Mouse (Mus musculus) limb, embryonic 12.5 days (tissue): ENCODE data around the gene Mrpl23. TPM values are rescaled to one million over a fixed set of nuclear protein-coding genes. Genes with fewer than 3 reads are reported as not detected.

ENCODE experiments used
- ATAC-seq: fragments of 200-750 bp; cut with Nextera tagmentation; 2 replicates; pipeline ENCODE4 v1.8.0; 2017; ENCODE audit warnings: low read depth, moderate TSS enrichment; ENCODE audit not compliant: insufficient number of reproducible peaks, insufficient read depth, low FRiP score, low TSS enrichment
- H3K27ac ChIP-seq: fragments of 300-500 bp; sonication (generic); 2 replicates; pipeline ENCODE4 v1.5.1; 2016; ENCODE audit warnings: mild to moderate bottlenecking, moderate library complexity
- H3K27me3 ChIP-seq: fragments of 300-500 bp; sonication (generic); 2 replicates; pipeline ENCODE4 v1.6.1; 2016; ENCODE audit warnings: mild to moderate bottlenecking, moderate library complexity
- H3K36me3 ChIP-seq: fragments of 300-500 bp; sonication (generic); 2 replicates; pipeline ENCODE4 v1.6.1; 2016; ENCODE audit warnings: mild to moderate bottlenecking, moderate library complexity
- H3K4me1 ChIP-seq: fragments of 300-500 bp; sonication (generic); replicated peaks from 2 replicates; pipeline ENCODE4 v1.6.1; 2016
- H3K4me2 ChIP-seq: fragments of 300-500 bp; sonication (generic); 2 replicates; pipeline ENCODE4 v1.6.1; 2016; ENCODE audit warnings: mild to moderate bottlenecking, moderate library complexity
- H3K4me3 ChIP-seq: fragments of 300-500 bp; sonication (generic); replicated peaks from 2 replicates; pipeline ENCODE4 v1.5.1; 2016; ENCODE audit warnings: mild to moderate bottlenecking
- H3K9ac ChIP-seq: fragments of 300-500 bp; sonication (generic); replicated peaks from 2 replicates; pipeline ENCODE4 v1.6.1; 2016; ENCODE audit warnings: mild to moderate bottlenecking, moderate library complexity
- H3K9me3 ChIP-seq: fragments of 300-500 bp; sonication (generic); 2 replicates; pipeline ENCODE4 v1.6.1; 2016; ENCODE audit warnings: mild to moderate bottlenecking, moderate library complexity
- WGBS: fragments of 180-500 bp; shearing (Covaris S2); methylation state at CpG from one replicate; pipeline ENCODE4 v1.1.7; 2016; 5-methylcytosine and 5-hydroxymethylcytosine counted together
- polyA plus RNA-seq: library from polyadenylated mRNA; unstranded; fragments of >200 nt; fragmentation: Nextera tagmentation; extraction: Ambion mirVana; gene quantifications from 2 replicates; pipeline ENCODE4 v1.2.1, GENCODE M21; 2016

The Mrpl23 gene
- polyA plus RNA-seq, 1 experiment from 2014 or later, result 29.4 TPM

DNA sequence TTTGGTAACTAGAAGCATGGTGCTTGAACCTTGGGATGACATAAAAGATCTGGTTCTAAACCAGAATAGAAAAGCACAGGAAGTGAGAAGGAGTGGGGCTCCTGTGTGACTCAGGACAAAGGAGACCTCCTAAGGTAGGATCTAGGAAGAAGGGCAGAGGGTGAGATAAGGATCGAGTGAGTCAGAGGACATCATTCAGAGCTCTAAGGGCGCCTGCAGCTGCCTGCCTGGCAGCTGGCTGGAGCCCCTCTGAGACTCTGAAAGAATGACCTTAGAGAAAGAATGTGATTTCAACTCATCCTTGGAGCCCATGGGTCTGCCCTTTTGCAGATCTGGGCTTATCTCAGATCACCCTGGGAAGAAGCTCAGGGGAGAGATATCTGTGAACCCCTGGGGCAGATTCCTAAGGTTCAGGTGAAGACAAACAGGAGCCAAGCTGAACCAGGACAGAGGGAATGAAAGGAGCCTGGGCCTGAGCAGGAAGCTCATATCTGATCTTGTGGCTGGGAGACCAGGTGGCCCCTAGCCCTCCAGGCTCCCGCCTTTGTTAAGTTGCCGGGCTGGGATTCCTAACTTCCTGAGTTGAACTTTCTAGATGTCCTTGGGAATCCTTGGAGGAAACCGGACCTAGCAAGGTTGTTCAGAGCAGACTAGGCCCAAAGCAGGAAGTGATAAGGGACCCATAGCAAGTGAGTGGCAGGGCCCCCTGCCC is 33.3 kb upstream of the Mrpl23 start:
- H3K4me2 ChIP-seq, result no peak overlapping the region
- peak overlapping the region; percentile 24; the same call in 1 of the 2 replicates for H3K27ac ChIP-seq
- H3K36me3 ChIP-seq, result no peaks in the 10 kb centered on the region
- H3K9ac ChIP-seq, result no peak overlapping the region
- H3K9me3 ChIP-seq, result no peaks in the 10 kb centered on the region
- H3K4me3 ChIP-seq, result no peak overlapping the region
- 62% methylated on average over 5 of the region's 5 CpGs for WGBS
- no peaks in the 10 kb centered on the region for H3K27me3 ChIP-seq
- H3K4me1 ChIP-seq, result no peaks in the 10 kb centered on the region
- ATAC-seq, result no peak

DNA sequence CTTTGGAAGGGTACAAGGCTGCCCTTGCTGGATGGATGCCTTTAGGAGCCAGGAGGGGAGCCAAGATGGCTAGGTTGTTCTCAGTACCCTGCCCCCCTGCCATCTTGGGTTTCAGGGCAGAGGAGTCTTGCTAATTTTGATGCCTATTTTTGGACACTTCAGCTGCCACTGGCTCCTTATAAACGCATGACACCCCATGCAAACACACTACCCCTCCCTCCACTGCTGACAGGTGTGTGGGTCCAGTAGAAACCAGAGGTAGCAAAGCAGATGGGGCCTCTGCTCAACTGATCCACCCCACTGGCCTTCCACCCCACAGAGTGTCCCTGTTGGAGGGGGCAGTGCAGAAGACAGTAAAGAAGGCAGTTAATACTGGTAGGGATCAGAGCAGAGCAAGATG is 32.5 kb upstream of the Mrpl23 start:
- H3K4me2 ChIP-seq, result no peak overlapping the region
- H3K27me3 ChIP-seq, result no peaks in the 10 kb centered on the region
- ATAC-seq, result no peak
- WGBS, result 84% methylated on average over 1 of the region's 1 CpGs
- no peaks in the 10 kb centered on the region for H3K9me3 ChIP-seq
- no peaks in the 10 kb centered on the region for H3K36me3 ChIP-seq
- H3K9ac ChIP-seq, result no peak overlapping the region
- H3K4me1 ChIP-seq, result peaks cover 2% of the 10 kb centered on the region; the same call in 1 of the 2 replicates
- H3K4me3 ChIP-seq, result no peak overlapping the region
- peak overlapping the region; percentile 24; the same call in 1 of the 2 replicates for H3K27ac ChIP-seq

DNA sequence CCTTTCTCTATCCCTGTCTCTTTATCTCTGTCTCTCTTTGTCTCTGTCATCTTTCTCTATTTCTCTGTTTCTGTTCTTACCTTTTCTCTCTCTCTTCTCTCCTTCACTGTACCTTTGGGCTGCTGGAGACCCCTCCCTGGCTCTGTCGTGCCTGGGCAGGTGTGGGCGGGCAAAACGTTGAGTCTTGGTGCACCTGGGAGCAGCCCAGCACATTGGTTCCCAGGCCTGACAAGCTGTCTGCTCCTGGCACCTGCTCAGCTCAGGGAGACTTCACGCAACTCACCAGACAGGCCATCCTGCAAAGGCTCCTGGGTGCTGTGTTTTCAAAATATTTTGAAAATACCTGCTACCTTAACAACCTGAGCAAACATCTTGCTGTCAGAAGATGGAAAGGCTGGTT is 29.3 kb upstream of the Mrpl23 start:
- no peak for ATAC-seq
- Histone ChIP-seq H3K4me3 (no peak overlapping the region), H3K4me2 (no peak overlapping the region), H3K36me3 (no peaks in the 10 kb centered on the region), H3K4me1 (peaks cover 29% of the 10 kb centered on the region), H3K9me3 (no peaks in the 10 kb centered on the region), H3K9ac (no peak overlapping the region), H3K27ac (no peak overlapping the region), H3K27me3 (no peaks in the 10 kb centered on the region)
- 84% methylated on average over 4 of the region's 4 CpGs for WGBS

DNA sequence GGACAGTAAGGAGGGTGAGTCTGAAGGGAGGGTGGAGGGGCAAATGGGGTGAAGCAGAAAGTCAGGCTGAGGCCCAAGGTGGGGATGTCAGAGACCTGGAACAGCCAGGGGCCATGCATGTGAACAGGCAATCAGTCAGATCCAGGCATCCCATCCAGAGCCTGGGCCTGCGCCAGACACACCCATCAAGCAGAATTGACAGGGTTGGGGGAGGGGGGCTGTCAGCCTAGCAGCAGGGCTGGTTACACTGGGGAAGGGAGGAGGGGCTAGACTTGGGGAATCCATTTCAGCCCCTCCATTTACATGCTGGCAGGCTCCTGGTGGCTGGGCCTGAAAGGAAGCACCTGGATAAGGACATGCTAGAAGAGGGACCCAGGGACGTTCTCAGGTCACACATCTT is 26.5 kb upstream of the Mrpl23 start:
- Histone ChIP-seq H3K9me3 (no peaks in the 10 kb centered on the region), H3K4me2 (no peak overlapping the region; the same call in 1 of the 2 replicates), H3K36me3 (no peaks in the 10 kb centered on the region), H3K9ac (no peak overlapping the region), H3K27me3 (no peaks in the 10 kb centered on the region), H3K4me3 (no peak overlapping the region), H3K27ac (peak overlapping the region; percentile 62), H3K4me1 (peaks cover 45% of the 10 kb centered on the region)
- ATAC-seq, result peak; percentile 28; the same call in 1 of the 2 replicates
- WGBS, result 17% methylated on average over 2 of the region's 2 CpGs

DNA sequence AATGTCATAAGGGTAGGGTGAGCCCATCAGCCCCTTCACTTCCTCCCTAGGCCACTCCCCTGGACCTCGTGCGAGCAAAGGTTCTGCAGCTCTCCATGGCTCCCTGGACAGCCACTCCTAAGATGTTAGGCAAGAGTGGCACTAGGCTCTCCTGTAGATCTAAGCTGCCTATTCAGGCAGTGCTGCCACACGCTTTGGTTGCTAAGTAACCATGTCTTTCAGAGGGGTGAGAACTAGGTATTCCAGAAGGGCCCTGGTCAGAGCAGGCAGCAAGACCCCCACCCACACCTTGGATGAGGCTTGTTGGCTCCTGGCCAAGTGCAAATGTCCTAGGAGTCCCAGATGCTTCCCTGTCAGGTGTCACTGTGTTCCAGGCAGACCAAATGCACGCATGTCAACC is 26.0 kb upstream of the Mrpl23 start:
- no peaks in the 10 kb centered on the region for H3K27me3 ChIP-seq
- no peaks in the 10 kb centered on the region for H3K9me3 ChIP-seq
- peak overlapping the region; percentile 62 for H3K27ac ChIP-seq
- H3K36me3 ChIP-seq, result no peaks in the 10 kb centered on the region
- no peak overlapping the region for H3K4me3 ChIP-seq
- no peak for ATAC-seq
- peaks cover 49% of the 10 kb centered on the region for H3K4me1 ChIP-seq
- no peak overlapping the region for H3K9ac ChIP-seq
- 51% methylated on average over 4 of the region's 4 CpGs for WGBS
- H3K4me2 ChIP-seq, result no peak overlapping the region

DNA sequence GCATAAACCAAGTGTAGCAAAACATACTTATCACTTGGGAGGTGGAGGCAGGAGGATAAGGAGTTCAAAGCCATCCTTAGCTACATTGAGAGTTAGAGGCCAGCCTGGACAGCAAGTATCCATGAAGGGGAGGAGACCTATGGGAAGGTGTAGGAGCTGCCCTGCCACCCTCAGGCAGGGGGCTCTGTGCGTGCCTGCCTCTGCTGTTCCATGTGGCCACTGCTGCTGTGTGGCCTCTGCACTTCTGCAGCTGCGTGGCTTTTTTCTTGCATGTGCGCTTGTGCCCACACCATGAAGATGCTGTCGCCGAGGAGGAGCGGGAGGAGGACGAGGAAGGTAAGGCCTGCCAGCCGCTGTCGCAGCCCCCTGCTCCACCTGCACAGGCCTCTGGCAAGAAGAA is 25.0 kb upstream of the Mrpl23 start:
- H3K27ac ChIP-seq, result no peak overlapping the region
- no peak overlapping the region for H3K9ac ChIP-seq
- H3K36me3 ChIP-seq, result no peaks in the 10 kb centered on the region
- H3K27me3 ChIP-seq, result no peaks in the 10 kb centered on the region
- H3K4me3 ChIP-seq, result no peak overlapping the region
- ATAC-seq, result no peak
- no peaks in the 10 kb centered on the region for H3K9me3 ChIP-seq
- 94% methylated on average over 9 of the region's 9 CpGs for WGBS
- no peak overlapping the region for H3K4me2 ChIP-seq
- peaks cover 49% of the 10 kb centered on the region for H3K4me1 ChIP-seq

DNA sequence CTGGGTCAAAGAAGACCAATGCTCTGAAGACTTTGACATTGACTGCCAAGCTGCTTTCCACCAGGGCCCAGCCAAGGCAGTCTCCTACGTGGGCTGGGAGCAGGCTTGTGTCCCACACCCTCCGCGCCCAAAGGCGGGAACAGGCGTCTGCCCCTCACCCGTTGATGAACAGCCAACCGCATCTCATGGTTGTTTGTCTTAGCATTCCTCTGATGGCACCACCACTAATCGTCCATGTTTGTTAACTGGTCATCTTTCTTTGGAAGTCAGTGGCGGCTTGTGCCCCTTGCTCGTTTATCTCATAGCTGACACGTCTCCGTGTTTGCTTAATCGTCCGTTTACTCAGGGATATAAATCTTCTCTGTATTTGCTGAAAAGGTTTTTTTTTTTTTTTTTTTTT is 23.0 kb upstream of the Mrpl23 start:
- 15% methylated on average over 14 of the region's 14 CpGs for WGBS
- no peak overlapping the region for H3K4me3 ChIP-seq
- no peak for ATAC-seq

DNA sequence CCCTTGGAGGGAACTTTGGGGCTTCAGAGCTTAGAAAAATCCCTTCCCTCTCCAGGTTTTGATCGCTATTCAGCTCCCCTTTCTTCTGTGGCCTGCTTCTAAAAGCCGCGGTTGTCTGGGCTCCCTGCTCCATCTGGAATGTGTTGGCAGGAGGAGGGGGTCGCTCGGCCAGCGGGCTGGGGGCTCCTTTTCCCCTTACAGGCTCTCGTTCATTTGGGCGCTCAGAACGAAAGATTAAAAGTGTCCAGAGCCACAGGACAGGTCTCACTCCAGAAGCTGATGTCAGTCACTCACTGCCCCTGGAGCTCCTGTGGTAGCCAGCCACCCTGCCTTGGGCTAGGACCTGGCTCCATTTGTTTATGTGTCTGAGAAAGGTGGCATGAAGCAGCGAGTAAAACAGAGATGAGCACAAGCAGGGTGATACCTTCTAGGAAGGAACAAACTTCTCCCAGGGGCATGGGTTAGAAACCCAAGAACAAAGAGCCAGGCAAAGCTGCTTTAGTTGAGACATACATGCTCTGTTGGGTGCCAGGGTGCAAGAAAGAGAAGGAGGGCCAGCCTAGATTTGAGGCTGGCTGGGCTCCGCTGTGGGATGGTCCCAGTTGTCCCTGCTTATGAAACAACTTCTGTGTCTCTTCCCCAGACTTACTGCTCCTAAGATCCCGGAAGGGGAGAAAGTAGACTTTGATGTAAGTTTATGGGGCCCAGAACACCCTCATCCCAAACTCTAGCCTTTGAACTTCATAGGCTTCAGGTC is 22.3 kb upstream of the Mrpl23 start:
- Histone ChIP-seq H3K27me3 (no peaks in the 10 kb centered on the region), H3K4me1 (peaks cover 47% of the 10 kb centered on the region), H3K36me3 (no peaks in the 10 kb centered on the region), H3K4me3 (no peak overlapping the region), H3K4me2 (no peak overlapping the region; the same call in 1 of the 2 replicates), H3K27ac (peak overlapping the region; percentile 98), H3K9me3 (no peaks in the 10 kb centered on the region), H3K9ac (no peak overlapping the region)
- 12% methylated on average over 12 of the region's 12 CpGs for WGBS
- no peak for ATAC-seq

More for the DNA sequence above, 23.0 kb upstream of the Mrpl23 start:
- H3K27ac ChIP-seq, result peak overlapping the region; percentile 98
- peak overlapping the region; percentile 17; the same call in 1 of the 2 replicates for H3K4me2 ChIP-seq
- H3K27me3 ChIP-seq, result no peaks in the 10 kb centered on the region
- no peak overlapping the region for H3K9ac ChIP-seq
- no peaks in the 10 kb centered on the region for H3K9me3 ChIP-seq
- no peaks in the 10 kb centered on the region for H3K36me3 ChIP-seq
- H3K4me1 ChIP-seq, result peaks cover 49% of the 10 kb centered on the region

DNA sequence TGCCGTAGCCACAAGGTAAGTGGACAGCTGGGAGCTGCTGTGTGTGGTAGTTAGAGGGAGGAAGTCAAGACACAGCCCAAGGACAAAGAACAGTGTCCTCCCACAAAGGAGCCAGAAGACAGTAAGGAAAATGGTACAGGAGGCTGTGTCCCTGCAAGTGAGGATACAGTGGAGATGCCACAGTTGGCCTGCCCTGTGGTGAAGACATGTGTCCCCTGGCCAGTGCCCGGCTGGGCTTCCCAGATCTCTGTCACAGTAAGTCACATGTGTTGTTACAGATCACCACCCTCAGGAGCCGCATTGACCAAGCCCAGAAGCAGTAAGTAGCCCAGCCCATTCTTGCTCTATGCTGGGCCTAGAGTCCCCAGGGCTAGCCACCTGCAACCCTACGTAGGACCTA is 18.4 kb upstream of the Mrpl23 start:
- no peak overlapping the region for H3K4me3 ChIP-seq
- no peak overlapping the region for H3K9ac ChIP-seq
- no peaks in the 10 kb centered on the region for H3K9me3 ChIP-seq
- no peaks in the 10 kb centered on the region for H3K27me3 ChIP-seq
- 82% methylated on average over 4 of the region's 4 CpGs for WGBS
- no peak for ATAC-seq
- H3K36me3 ChIP-seq, result no peaks in the 10 kb centered on the region
- H3K4me1 ChIP-seq, result peaks cover 42% of the 10 kb centered on the region
- H3K27ac ChIP-seq, result peak overlapping the region; percentile 35; the same call in 1 of the 2 replicates
- H3K4me2 ChIP-seq, result no peak overlapping the region

DNA sequence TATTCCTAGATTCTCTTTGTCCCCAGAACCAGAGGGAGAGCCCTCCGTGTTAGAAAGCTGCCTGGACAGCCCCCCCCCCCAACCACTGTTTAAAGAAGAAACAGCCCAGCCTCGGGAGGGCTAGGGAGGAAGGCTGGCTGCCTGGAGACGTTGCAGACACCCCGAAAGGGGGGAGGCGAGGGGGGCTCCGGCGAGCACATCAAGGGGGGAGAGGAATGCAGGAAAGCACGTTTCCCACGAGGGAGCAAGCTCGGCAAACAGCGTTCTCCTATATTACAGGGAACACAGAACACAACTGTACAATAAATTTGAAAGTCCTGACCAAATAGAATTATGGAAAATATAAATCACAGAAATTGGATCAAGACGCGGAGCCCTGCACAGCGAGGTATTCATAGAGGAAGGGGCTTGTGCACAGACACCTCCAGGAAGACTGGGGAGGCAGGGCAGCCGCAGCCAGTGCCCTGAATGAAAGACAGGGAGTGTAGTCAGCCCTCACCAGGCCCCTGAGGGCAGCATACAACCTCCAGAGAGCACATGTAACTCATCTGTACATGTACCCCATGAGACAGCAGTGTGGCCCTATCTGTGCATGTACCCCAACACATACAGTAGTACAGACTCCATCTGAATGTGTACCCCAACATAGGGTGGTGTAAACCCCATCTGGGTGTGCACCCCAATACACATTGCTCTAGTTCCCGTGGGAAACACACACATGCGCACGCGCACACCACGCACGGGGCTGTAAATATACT is 16.1 kb upstream of the Mrpl23 start:
- Histone ChIP-seq H3K36me3 (no peaks in the 10 kb centered on the region), H3K27me3 (no peaks in the 10 kb centered on the region), H3K9ac (no peak overlapping the region), H3K4me3 (0 out of 2 replicates have a peak overlapping the region, but pooled peaks have one; percentile 1), H3K9me3 (no peaks in the 10 kb centered on the region), H3K4me1 (peaks cover 22% of the 10 kb centered on the region), H3K4me2 (peak overlapping the region; percentile 31), H3K27ac (peak overlapping the region; percentile 92)
- ATAC-seq, result peak; percentile 88
- 33% methylated on average over 21 of the region's 21 CpGs for WGBS

DNA sequence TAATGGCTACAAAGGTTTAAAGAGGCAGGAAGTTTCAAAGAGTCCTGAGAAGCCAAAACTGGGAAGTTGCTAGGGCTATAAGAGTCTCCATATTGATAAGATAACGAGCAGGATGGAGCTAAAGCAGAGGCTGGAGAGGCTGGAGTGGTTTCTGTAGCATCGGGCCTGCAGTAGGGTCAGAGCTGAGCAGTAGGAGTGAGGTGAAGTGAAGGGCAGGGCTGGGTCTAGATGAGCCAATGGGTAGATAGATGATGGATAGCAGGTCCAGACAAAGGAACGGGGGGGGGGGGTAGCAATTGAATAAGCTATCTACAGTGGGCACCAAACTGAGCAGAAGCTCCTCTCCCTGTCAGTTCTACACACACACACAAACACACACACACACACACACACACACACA is 15.0 kb upstream of the Mrpl23 start:
- Histone ChIP-seq H3K4me2 (no peak overlapping the region), H3K27ac (peak overlapping the region; percentile 20; the same call in 1 of the 2 replicates), H3K4me3 (no peak overlapping the region), H3K9ac (no peak overlapping the region), H3K4me1 (peaks cover 26% of the 10 kb centered on the region), H3K9me3 (no peaks in the 10 kb centered on the region), H3K36me3 (no peaks in the 10 kb centered on the region), H3K27me3 (no peaks in the 10 kb centered on the region)
- no peak for ATAC-seq
- 80% methylated on average over 2 of the region's 3 CpGs for WGBS
